Mouse (Mus musculus) urinary bladder, postnatal 4 days (tissue): ENCODE measurements around the gene Usp28.
"Not testable (repeated sequence)": the region's sequence is repeated elsewhere in the genome, so short reads cannot be mapped to it uniquely, and the experiment has no call there.

ENCODE experiments used
- DNase-seq, 2 experiments: peaks; one replicate each; pipeline ENCODE4 v3.0.0; 2021 to 2022; ENCODE audit warnings: low spot score in 2 of 2

Gene Usp28

DNA sequence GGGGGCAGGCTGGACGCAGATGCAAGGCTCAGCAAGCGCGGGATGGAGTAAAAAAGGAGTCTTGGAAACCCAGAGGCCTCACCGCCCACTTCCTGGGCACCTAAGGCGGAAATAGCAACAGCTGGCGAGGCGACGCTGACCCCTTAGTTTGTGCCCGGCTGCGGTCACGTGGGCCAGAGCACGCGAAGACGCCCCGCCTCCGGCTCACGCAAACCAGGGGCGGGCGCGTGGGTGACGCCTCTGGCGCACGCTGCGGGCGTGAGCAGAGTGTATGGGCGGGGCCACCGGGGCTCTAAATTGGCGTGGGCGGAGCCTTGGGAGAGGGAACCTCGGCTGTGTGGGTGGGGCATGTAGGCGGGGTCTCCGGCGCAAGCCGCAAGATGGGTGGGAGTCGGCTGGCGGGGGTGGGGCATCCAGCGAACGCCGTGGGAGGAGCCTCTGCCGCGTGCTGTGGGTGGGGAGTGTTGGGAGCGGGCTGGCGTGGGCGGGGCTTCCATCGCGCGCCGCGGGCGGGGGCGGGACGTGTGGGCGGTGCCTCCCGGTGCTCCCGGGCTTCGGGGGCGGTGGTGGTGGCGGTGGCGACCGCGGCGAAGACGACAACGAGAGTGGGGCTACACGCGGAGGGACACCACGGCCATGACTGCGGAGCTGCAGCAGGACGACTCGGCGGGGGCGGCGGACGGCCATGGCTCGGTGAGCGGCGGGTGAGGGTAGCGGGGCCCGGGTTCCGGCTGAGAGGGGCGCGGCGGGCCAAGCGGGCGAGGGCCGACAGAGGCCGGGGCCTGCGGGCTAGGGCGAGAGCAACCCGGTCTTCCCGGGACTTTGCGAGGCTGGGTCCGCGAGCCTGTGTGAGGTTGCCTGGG, at the start of gene Usp28:
TSS of gene Usp28 (plus strand) at position 531 of the 863 bp plus-strand sequence.
- peak; percentile 100 for DNase-seq

DNA sequence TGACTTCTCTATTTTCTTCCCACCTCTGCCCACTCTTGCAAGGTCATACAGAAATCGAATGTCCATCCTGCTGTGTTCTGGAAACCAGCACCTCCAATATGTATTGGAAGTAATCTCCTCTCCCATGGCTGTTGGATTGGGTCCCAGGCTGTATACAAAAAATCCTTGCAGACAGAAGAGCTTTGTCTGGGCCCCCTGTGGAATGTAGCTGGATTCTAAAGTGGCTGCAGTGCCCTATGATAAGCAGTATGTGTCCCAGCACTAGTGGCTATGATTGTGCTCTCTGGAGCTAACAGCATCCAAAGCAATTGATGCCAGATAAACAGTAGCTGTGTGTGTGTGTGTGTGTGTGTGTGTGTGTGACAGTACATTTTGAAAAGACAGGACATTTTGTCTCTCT, 42.8 kb upstream of the Usp28 start:
- DNase-seq: no peak

DNA sequence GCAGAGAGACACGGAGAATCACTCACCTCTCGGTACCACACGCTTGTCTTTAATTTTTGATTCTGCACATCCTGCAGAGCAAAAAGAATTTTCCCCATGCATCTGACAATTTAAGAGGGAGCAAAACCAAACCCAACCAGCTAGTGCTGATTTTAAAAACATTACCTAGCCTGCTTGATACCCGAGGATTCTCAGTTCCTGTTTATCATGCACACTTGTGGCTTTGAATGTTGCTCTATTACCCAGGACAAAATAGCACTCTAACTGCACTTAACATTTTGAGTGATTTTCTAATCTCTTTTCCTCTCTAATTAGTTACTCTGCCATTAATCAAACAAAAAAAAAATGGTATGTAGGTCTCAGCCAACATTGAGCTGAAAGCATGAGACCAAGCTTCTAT, 37.6 kb upstream of the Usp28 start:
- DNase-seq: no peak

DNA sequence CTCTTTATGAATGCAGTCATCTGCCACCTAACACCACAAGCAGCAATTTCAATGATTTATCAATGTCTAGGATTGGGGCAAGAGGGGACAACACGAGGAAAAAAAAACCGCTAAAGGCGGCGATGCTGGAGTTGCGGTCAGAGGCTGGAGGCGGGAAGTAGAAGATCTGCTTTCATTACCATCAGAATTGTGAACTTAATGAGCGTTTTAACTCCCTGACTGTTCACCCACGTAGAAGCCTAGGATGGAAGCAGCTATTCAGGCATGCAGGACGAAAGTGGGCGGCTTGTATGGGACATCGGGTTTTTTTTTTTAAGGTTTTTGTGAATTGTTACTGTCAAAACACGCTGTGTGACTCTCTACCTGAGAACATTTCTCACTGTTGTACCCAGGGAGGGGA, 23.9 kb upstream of the Usp28 start:
- DNase-seq: no peak

DNA sequence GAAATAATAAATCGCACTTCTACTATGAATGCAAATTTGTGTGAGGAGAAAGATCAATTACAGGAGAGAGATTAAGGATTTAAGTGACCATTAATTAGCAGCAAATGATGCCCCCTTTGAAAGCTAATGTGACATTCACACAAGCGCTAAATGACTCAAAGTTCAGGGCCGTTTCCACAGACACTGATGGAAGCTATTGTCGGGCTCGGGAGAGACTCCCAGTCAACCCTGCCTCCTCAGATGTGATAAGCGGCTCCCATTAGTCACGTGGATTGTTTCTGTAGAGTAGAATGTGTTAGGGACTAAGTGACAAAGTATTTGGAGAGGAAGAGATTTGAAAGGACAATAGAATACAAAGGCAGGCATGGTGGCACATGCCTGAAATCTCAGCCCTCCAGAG, 23.0 kb upstream of the Usp28 start:
- DNase-seq: no peak

DNA sequence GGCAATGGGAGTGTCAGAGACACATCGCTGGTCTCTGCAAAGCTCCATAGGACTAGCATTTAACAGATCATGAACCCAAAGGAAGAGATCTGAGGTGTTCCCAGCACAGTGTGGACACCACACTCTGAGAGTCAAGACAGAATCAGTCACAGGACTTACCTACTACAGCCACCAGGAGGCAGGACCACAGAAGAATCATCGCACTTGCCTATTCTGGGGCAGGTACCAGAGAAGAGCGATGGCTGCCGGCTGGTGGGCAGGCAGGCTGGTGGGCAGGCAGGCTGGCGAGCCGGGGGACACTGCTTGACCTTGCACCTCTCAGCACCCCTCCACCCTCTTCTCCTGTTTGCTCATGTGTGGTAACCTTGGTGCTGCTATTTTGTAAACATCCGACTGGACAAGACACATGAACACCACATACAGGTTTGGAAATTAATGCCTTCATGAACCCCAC, 20.6 kb upstream of the Usp28 start, which contains the start of gene Htr3b:
TSS of gene Htr3b (minus strand) at position 404 of the 454 bp plus-strand sequence.
- no peak for DNase-seq

DNA sequence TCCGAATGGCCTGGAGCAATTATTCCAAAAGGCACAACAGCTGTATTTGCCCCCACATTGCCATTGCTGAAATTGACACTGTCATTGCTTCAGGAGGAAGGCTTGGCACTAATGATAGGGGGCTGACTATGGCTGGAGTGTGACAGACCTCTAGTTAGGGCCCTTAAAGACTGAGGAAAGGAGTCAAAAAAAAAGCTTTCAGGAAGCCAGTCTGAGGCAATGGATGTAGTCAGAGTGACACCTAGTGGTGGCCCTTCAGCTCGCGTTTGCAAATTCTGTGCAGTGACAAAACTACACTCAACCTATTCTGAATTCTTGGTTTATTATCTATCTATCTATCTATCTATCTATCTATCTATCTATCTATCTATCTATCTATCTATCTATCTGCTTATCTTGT, 12.7 kb upstream of the Usp28 start:
- no peak for DNase-seq

DNA sequence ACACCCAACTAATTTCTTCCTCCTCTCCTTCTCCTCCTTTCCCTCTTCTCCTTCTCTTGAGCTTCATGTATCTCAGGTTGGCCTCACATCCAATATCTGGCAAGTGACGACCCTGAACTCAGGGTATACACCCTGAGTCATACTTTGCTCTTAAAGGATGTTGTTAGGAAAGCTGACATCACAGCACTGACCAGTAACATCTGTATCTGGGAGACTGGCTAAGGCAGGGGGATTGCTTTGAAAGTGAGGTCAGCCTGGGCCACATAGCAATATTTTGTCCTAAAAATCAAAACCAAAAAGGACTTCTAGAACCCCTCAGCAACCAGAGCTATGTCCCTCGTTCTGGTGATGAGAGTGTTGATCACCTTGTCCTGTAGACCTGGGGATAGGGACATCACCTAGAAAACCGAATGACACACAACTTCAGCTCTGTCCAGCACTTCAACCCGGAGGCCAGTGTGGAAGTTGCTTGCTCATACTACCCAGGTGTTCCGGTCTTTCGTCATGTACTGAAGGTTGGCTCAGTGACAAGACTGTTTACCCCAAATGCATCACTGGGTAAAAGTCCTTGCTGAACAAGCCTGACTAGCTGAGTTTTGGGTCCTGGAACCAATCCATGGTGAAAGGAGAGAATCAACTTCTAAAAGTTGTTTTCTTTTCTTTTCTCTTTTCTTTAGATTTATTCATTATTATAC, 8.4 kb upstream of the Usp28 start:
- no peak for DNase-seq

DNA sequence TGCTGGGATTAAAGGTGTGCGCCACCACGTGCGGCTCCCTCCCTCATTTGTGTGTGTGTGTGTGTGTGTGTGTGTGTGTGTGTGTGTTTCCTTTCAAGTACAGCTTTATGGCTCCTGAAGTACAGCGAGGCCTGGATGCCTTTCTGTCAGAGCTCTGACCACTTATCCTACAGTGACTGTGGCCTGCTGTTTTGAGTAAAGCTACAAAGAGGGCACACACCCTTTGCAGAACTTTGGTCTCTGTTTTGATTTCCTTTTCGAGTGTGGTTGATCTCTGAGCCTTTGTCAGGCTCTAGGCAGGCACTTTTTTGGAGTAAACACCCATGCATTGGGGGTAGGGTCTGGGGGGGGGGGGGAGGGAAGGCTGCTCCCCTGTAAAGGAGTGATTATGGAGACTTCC, 4.8 kb upstream of the Usp28 start:
- DNase-seq: no peak

DNA sequence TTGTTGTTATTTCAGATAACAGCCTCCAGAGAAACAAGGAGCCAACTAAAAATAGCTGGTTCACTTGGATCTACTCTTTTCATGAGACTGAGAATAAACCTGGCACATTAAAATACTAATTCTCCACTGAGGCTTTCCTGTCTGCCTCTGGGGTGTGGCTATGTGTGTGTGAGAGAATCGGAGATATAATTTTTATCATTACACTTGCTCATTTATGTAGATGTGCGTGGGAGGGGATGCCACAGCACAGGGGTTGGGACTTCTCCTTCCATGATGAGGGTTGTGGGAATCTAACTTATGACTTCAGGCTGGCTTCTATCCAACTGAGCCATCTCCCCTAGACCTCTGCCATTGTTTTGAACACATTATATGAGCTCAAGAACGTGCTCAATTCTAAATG, 4.4 kb upstream of the Usp28 start:
- no peak for DNase-seq

DNA sequence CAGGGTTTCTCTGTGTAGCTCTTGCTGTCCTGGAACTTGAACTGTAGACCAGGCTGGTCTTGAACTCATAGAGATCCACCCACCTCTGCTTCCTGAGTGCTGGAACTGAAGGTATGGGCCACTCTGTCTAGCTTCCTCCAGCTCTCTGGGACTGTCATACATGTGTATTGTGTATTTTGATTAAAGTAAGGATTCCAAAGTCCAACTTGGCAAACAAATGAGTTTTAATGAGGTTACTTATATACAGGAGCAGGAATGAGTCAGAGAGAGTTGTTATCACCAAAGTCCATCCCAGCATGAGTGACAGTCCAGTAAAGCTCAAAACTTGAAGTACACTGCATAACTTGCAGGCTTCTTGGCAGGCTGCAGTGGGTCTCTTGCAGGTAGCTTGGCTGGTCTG, 3.3 kb upstream of the Usp28 start:
- DNase-seq: no peak

DNA sequence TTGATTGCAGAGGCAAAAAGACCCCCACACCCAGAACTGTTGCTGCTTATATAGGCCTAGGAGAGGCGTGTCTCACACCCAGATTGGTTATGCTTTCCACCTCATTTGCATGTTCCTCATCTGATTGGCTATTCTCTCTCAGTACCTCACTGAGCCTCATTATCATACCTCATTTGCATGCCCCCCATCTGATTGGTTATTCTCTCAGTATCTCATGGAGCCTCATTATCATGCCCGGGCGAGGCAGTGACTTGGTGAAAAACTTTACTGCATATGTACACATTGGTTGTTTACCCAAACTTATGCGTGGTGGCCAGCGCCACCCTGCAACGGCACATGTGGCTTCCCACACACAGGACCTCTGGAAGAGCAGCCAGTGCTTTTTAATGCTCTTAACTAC, 1.4 kb upstream of the Usp28 start:
- DNase-seq: not testable (repeated sequence)

DNA sequence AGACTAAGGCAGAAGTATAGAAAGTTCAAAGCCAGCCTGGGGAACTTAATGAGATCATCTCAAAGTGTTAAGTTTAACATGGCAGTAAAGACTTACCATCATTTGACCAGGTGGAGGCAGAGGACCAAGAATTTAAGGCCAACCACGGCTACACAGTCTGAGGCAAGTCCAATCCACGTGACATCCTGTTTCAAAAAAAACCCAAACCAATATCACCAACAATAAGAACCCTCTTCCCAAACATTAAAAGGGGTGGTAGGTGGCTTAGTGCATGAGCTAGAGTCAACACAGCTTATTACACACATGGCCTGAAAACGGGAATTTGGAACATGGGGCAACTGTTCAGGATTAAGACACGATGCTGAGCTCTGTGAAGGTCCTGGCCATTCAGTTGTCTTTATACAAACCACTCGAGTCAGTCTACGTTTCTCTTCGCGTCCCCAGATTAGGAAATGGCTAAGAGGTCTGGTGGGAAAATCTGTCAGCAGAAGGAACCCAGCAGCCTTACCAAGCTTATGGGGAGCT, 793 bp upstream of the Usp28 start:
- no peak for DNase-seq

DNA sequence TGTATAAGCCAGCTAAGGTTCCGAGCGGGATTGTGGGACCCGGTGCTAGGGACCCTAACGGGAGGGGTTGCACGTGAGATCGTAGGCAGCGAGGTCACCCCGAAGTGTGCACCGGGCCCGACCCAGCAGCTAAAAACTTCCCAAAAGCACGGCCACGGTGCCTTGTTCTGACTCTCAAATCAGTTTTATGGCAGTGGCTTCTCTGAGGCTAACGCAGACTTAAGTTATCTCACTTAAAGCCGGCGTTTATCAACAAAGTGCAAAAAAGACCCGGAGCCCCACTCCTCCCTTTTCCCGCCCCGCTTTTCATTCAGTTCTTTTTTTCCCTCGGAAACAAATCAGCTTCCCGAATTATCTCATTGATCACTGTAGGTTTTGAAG, 523 bp downstream of the Usp28 start:
- no peak for DNase-seq

DNA sequence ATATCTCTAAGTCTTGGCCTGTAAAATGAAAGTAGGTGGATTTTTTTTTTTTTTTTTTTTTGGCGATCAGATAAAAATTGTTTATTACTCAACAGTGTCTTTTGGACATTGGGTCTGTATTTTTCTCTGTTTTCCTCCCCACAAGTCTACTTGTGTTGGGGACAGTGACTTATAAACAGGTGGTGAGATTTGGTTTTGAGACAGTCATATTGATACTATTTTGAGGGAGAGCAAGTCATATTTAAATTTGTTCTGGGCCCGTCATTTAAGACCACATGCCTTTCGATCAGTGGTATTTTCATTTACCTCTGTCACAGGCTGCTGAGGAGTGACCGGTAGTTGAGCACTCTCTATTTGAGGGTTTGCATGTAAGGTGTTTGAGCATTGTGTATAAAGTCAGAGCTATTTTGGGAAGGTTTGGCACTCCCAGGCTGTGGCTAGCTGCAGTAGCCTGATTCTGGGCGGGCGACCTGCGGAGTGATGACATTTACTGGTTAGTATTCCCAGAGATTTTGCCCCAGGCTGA, 1.5 kb downstream of the Usp28 start:
- no peak for DNase-seq

DNA sequence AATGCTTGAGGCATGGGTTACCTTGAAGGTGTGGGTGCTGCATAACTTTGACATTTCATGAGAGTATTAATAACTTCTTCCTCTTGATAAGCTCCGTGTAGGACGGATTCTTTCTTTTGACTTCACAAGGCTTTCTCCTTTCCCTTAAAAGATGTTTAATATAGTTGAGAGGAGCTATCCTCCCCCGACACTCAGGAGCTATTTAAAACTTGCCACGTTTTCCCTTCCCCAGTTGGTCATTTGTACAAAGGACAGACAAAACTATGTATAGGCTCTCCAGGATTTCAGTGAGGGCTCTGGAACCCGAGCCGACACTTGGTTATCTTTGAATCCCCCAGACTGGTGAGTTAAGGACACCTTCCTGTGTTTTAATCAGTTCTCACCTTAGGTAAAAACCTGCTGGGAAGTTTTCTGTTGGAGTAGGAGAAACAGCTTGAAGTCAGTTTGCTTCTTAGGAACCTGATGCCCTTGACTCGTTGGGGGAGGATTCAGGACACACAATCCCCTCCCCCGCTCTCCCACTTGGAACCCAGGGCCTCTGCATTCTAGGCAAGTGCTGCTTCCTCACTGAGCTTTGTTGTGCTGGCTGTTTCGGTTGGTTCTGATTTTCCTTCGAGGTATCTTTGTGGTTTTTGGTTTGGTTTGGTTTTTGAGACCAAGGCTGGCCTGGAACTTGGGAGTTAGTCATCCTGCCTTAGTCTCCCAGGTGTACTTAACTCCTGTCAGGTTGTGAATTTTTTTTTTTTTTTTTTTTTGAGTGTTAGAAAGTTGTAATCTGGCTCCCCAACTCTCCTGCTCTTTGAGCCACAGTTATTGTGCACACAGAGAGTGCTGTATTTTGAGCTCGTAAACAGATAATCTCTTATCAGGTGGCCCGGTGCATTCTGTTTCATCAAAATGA, 2.3 kb downstream of the Usp28 start:
- no peak for DNase-seq

DNA sequence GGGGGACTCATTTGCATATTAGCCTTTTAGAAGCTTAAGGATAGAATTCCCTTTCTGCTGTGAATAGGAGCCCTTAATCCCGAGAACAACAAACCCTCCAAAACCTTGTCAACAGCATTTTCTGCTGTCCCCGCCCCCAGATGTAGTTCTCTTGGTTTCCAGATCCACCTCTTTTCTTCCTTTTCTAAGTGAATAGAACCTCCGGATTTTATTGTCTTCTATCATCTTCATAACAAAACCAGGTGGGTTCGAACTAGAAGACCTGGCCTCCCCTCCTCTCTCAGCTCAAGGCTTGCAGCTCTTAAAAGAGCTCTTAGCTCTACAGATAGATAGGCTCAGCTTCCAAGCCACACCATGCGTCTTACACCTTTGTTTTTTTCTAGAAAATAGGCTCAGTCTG, 6.5 kb downstream of the Usp28 start:
- DNase-seq: no peak

DNA sequence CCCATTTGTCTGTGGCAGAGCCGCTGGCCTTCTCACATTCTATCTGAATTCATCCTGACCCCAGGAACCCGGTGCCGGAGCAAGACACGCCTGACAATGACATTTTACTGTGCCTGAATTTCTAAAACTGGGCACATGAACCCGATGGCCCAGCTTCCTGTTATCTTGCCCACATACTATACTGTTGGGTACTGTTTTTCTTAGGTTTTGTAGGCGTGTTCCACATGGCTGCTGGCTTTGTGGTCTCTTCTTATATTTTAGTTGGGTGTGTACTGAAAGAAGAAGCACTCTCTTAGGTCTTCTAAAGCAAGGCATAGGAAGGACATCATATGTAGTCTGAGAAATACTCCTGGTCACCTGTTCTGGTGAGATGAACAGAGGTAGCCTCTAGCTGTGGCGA, 9.6 kb downstream of the Usp28 start:
- DNase-seq: no peak

DNA sequence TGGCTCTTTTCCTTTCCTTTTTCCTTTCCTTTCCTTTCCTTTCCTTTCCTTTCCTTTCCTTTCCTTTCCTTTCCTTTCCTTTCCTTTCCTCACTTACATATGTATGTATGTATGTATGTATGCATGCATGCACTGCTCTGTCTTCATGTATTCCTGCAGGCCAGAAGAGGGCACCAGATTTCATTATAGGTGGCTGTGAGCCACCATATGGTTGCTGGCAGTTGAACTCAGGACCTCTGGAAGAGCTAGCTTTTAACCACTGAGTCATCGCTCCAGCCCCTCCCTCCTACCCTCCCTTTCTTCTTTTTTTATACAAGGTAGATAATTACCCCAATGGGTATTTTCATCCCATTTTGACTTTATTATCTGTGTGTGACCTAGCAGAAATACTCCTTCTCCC, 10.6 kb downstream of the Usp28 start:
- DNase-seq: no peak

DNA sequence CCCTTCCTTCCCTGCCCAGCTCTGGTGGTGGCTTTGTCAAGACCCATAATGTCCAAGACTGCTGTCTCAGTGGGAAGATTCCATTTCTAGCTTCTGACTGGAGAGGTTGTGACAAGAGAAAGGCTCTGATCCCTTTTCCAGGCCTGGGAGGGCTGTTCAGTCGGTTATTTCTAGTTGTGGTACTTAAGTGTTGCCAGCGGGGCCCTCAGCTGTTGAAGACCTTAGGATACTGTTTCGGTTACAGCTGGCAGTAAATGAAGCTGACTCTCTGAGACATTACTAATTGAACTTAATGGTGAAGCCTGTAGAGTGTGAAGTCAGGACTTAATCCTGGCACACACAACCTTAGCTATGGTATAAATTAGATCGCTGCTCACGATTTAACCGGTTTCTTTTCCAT, 14.1 kb downstream of the Usp28 start:
- DNase-seq: no peak

DNA sequence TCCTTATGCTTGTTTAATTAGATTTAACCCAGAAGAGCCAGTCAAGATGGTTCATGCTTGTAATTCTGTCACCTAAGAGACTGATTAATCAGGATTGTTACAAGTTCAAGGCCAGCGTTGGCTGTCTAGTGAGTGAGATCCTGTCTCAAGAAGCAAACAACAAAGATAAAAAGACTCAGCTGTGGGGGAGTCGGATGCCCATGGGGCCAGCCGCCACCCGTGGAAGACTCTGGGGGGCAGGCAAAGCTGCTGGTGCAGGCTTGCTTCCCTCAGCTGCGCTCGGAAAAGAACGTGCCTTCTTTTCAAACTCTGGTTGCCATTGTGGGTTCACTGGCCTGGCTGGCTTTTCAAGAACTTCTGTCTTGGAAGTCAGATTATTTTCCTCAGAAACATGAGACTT, 30.6 kb downstream of the Usp28 start:
- no peak for DNase-seq

DNA sequence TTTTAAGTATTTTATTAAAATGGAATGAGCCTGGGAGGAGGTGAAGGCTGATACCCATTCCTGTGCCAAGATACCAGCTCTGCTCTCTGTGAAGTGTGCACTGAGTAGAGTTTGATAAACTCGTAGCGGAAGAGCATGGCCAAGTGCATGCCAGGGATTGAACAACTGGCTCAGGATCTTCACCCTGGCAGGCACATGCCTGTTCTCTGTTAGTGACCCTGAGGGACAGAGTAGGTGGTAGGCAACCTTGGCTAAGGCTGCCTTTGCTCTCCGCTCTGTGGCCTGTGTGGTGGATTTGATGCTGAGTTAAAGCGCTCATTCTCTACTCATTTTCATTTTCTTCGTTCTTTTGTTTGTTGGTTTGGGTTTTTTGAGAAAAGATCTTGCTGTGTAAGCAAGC, 36.1 kb downstream of the Usp28 start:
- no peak for DNase-seq
